In genomic region chr6:127617258-127618025, GRCm38 (mm10) we compare ENCODE assay signal across 9 mouse cellular contexts. TPM values are rescaled to one million over a fixed set of nuclear protein-coding genes. Genes with fewer than 3 reads are reported as not detected.
A peak's percentile ranks its signal among the peaks of the same experiment; 100 is the strongest.
DNase-seq lines count a peak whose midpoint lies in the region; ATAC-seq and TF ChIP-seq lines count a peak whose summit lies in the region.
"Had no signal": no experiment of that assay in that cellular context is flagged by ENCODE, and none has a peak within 500 bp of the region (broad histone marks: within the 10 kb centered on the region; RNA-seq: fewer than 3 reads in every experiment).

No protein-coding gene starts in this region.

- WGBS in heart, postnatal 0 days = 33% methylated on average over 10 of the region's 10 CpGs
- WGBS in midbrain, postnatal 0 days = 34% methylated on average over 10 of the region's 10 CpGs

- H3K4me1 ChIP-seq in ES-Bruce4 (ENCODE audit: control insufficient read depth, insufficient read depth, low read length) = no peaks in the 10 kb centered on the region
- H3K4me1 ChIP-seq in heart, postnatal 0 days (ENCODE audit: control insufficient read depth, insufficient read depth) = no peaks in the 10 kb centered on the region
- H3K4me1 ChIP-seq in midbrain, postnatal 0 days (ENCODE audit: insufficient read depth, low read length) = peaks cover 4% of the 10 kb centered on the region; the same call in 1 of the 2 replicates

- no peak overlapping the region for H3K4me3 ChIP-seq in ES-Bruce4 (ENCODE audit: low read depth, low read length)
- H3K4me3 ChIP-seq in heart, postnatal 0 days (ENCODE audit: low read depth, low read length) = no peak overlapping the region
- H3K4me3 ChIP-seq in midbrain, postnatal 0 days (ENCODE audit: low read depth, low read length) = no peak overlapping the region

- no peak for TF ChIP-seq POLR2A in ES-Bruce4 (IDR thresholded peaks at IDR 0.05; ENCODE audit: insufficient read depth, low read length)

- peak; percentile 68 for TF ChIP-seq CTCF in ES-Bruce4 (IDR thresholded peaks at IDR 0.05; ENCODE audit: low read depth, low read length)
- TF ChIP-seq CTCF in heart, postnatal 0 days (IDR thresholded peaks at IDR 0.05; ENCODE audit: low read depth) = peak; percentile 58
- peak; percentile 88 for TF ChIP-seq CTCF in midbrain, postnatal 0 days (IDR thresholded peaks at IDR 0.05)

- DNase-seq in heart, adult 8-10 months (ENCODE audit: low spot score) = peak; percentile 12
- DNase-seq in heart, postnatal 25 days (ENCODE audit: low spot score) = no peak
- peak; percentile 26 to 34 for DNase-seq in cerebellum, postnatal 36 days
- peak; percentile 22 for DNase-seq in heart, postnatal 0 days (ENCODE audit: low spot score)
- peak; percentile 39 to 57 for DNase-seq in left cerebral cortex, postnatal 25 days (ENCODE audit: low spot score in 2 of 2)
- peak; percentile 65 for DNase-seq in midbrain, postnatal 0 days (ENCODE audit: low spot score)
- DNase-seq in thymus, postnatal 25 days = peak; percentile 19

- intact Hi-C loops in heart, postnatal 25 days (cut with DNase I) = loop anchor here (2.0 kb wide), 2 partner anchors 303 to 329 kb away; no protein-coding TSS in a partner anchor
- intact Hi-C loops in left cerebral cortex, postnatal 25 days (cut with DNase I) = loop anchor here (5.0 kb wide), 1 partner anchor 330 kb away; no protein-coding TSS in a partner anchor

- H3K27me3 ChIP-seq in ES-Bruce4 (ENCODE audit: control insufficient read depth, insufficient read depth, low read length, poor library complexity, severe bottlenecking) = no peaks in the 10 kb centered on the region
- H3K27me3 ChIP-seq in heart, postnatal 0 days (ENCODE audit: control insufficient read depth, insufficient read depth, low read length) = no peaks in the 10 kb centered on the region
- H3K27me3 ChIP-seq in midbrain, postnatal 0 days (ENCODE audit: insufficient read depth, low read length) = no peaks in the 10 kb centered on the region

- TF ChIP-seq EP300 in ES-Bruce4 (IDR thresholded peaks at IDR 0.05; ENCODE audit: insufficient read depth, low read depth, low read length) = no peak
- TF ChIP-seq EP300 in heart, postnatal 0 days (IDR thresholded peaks at IDR 0.05; ENCODE audit: low read depth) = no peak

- no peak overlapping the region for H3K9ac ChIP-seq in ES-Bruce4 (ENCODE audit: low read depth, poor library complexity, severe bottlenecking)
- no peak overlapping the region for H3K9ac ChIP-seq in heart, postnatal 0 days (replicated peaks; ENCODE audit: low read depth, low read length)
- no peak overlapping the region for H3K9ac ChIP-seq in midbrain, postnatal 0 days (replicated peaks; ENCODE audit: low read length, poor library complexity, severe bottlenecking)

- no peaks in the 10 kb centered on the region for H3K9me3 ChIP-seq in ES-Bruce4 (replicated peaks; ENCODE audit: control insufficient read depth, insufficient read depth, low read length, poor library complexity, severe bottlenecking)
- H3K9me3 ChIP-seq in heart, postnatal 0 days (replicated peaks; ENCODE audit: control insufficient read depth, low read length) = no peaks in the 10 kb centered on the region
- no peaks in the 10 kb centered on the region for H3K9me3 ChIP-seq in midbrain, postnatal 0 days (ENCODE audit: low read length)

- H3K36me3 ChIP-seq in ES-Bruce4 (ENCODE audit: control insufficient read depth, insufficient read depth, low read length, poor library complexity, severe bottlenecking) = no peaks in the 10 kb centered on the region
- H3K36me3 ChIP-seq in heart, postnatal 0 days (replicated peaks; ENCODE audit: control insufficient read depth, insufficient read depth, low read length) = no peaks in the 10 kb centered on the region
- H3K36me3 ChIP-seq in midbrain, postnatal 0 days (ENCODE audit: insufficient read depth, low read length) = no peaks in the 10 kb centered on the region

- no peak overlapping the region for H3K27ac ChIP-seq in ES-Bruce4 (ENCODE audit: insufficient read depth, low read length)
- H3K27ac ChIP-seq in heart, postnatal 0 days (ENCODE audit: low read depth) = no peak overlapping the region
- H3K27ac ChIP-seq in midbrain, postnatal 0 days (ENCODE audit: low read depth, low read length) = no peak overlapping the region
- H3K27ac ChIP-seq: macrophage had no signal

- H3K4me2 ChIP-seq in heart, postnatal 0 days (ENCODE audit: low read depth, low read length) = peak overlapping the region; percentile 25; the same call in 1 of the 2 replicates
- no peak overlapping the region; the same call in 1 of the 2 replicates for H3K4me2 ChIP-seq in midbrain, postnatal 0 days (ENCODE audit: low read depth, low read length, poor library complexity, severe bottlenecking)

- no peak for ATAC-seq in heart, postnatal 0 days (ENCODE audit: insufficient read depth, low read depth)
- no peak for ATAC-seq in midbrain, postnatal 0 days (ENCODE audit: low FRiP score)

RNA-seq across cellular contexts. Expression of gene Cracr2a, which starts 56.3 kb away (rescaled TPM):
- 1 to 10 TPM in 3 of 4 experiments, under 1 TPM in 1; 0.35 to 3.4 (median 2.4) TPM for total RNA-seq in heart, adult 8-10 months (2022)
- 1 to 10 TPM; 1.5 to 1.6 TPM for total RNA-seq in heart, postnatal 25 days (2021)
- 0.19 and 0.21 TPM in 2 replicates for polyA plus RNA-seq in ES-Bruce4 (2011; ENCODE audit: insufficient read depth, insufficient read length, low read depth, missing spikeins)
- total RNA-seq in heart, postnatal 0 days (2014; rRNA removed; ENCODE audit: low replicate concordance) = 0.85 and 1.7 TPM in 2 replicates
- 0.86 and 1.0 TPM in 2 replicates for polyA plus RNA-seq in heart, postnatal 0 days (2015; fragmentation: Nextera tagmentation; extraction: Ambion mirVana)
- total RNA-seq in left cerebral cortex, postnatal 25 days (2021) = 1 to 10 TPM; 1.8 to 2.8 TPM
- 0.44 and 0.61 TPM in 2 replicates for total RNA-seq in midbrain, postnatal 0 days (2014; rRNA removed)
- 0.47 and 0.61 TPM in 2 replicates for polyA plus RNA-seq in midbrain, postnatal 0 days (2015; fragmentation: Nextera tagmentation; extraction: Ambion mirVana)
